Mouse (Mus musculus): ENCODE data around the gene Arhgap25. TPM values are rescaled to one million over a fixed set of nuclear protein-coding genes. Genes with fewer than 3 reads are reported as not detected.
A peak's percentile ranks its signal among the peaks of the same experiment; 100 is the strongest.
"Not testable (repeated sequence)": the region's sequence is repeated elsewhere in the genome, so short reads cannot be mapped to it uniquely, and the experiment has no call there.

Arhgap25 gene
- total RNA-seq (2021) = 1 to 10 TPM; 3.0 to 3.3 TPM
- long read RNA-seq, experiment 1, partial matches to known transcripts = 5 of 10 reads
- long read RNA-seq, experiment 1, other reads (novel, unspliced or antisense) = 2 of 10 reads
- long read RNA-seq, experiment 2, partial matches to known transcripts = 1 of 1 reads
- long read RNA-seq, experiment 2, other reads (novel, unspliced or antisense) = 0 of 1 reads

DNA sequence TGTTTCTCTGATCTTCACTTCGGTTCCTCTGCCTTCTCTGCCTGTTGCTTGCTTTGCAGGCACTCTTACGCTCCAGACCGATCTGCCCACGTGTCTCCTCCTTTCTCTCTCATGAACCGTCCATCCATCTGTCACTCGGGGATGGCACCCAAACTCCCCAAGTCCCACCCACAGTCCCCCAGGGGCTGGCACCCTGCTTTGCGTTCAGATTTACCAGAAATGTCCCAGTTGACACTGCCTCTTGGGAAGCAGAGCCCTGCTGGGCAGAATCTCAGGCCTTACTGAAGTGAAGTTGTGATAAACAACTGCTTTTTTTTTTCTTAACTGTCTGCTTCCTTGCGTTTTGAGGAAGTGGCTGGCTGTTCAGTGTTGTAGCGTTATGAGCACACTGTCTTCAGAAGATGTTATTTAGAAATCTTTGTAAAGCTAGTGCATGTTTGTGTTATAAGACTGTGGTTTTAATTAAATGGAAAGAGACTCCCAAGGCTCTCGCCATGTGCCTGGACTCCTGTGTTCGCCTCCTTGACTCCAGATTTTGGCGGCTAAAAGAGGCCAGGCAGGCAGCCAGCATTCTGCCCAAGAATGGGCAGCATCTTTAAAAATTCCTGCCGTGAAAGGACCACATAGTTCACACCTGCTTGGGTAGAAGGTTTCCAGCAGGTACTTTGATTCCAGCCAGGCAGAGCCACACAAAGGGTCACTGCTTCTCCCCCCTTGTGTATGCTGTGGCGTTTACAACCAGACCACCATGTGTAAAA is at the start of gene Arhgap25:
Gene Arhgap25 (minus strand): TSS at position 307 of the 758 bp plus-strand sequence.
- DNase-seq = no peak

DNA sequence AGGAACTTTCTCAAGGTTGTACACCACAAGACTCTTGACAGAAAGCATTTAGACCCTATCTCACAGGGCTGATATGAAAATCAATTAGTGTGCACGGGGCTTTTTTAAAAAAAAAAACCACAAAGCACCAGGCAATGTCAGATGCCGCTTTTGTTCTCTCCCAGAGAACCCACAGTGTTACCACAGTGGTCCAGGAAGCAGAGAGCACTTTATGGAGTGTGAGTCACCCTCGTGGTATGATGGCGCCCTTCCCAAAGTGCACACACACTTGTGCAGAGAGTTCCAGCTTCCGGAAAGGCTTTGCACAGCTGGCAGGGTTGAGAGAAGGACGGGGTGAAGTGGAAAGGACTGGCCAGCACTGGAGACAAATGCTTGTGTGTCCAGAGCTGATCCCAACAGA is 49.4 kb upstream of the Arhgap25 start:
- DNase-seq = peak; percentile 62

- DNase-seq = no peak
Measured at GRCm38 (mm10) chr6:87581581-87581980, 48.5 kb upstream of the Arhgap25 start.

DNA sequence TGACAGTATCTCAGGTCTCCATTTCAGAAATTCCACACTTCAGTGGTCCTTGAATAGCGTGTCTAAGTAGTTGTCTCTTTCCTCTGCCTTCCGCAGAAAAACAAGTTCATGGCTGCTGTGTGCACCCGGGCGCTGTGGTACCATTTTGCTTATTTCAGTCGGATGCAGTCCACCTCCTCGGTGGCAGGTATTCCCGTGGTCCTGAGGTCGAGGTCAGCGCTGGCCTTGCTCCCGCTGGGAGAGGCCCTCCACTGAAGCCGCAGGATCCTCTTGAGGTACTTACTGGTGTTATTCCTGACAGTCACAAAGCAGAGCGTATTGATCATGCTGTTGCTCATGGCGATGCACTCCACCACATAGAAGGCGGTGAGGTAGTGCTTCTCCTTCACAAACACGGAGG is 48.0 kb upstream of the Arhgap25 start:
- DNase-seq = no peak

DNA sequence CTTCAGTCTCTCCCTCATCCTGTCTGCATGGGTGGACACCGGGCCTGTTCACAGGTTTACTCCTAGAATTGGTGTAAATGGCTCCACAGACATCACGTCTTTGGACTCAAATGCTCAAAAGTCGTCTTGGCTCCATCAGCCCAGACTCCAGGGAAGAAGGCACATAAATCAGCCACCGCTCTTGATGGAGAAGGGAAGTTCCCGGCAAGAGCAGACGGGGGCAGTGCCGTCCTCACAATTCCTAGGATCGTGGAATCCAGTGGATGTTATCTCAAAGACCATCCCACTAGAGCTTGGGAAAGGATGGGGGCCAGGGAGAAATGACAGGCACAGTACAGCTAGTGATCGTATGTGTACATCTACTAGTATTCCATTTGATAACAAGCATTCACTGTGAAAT is 45.2 kb upstream of the Arhgap25 start:
- DNase-seq = no peak

GRCm38 (mm10) chr6:87576648-87577330 is 43.7 kb upstream of the Arhgap25 start:
- no peak for DNase-seq

DNA sequence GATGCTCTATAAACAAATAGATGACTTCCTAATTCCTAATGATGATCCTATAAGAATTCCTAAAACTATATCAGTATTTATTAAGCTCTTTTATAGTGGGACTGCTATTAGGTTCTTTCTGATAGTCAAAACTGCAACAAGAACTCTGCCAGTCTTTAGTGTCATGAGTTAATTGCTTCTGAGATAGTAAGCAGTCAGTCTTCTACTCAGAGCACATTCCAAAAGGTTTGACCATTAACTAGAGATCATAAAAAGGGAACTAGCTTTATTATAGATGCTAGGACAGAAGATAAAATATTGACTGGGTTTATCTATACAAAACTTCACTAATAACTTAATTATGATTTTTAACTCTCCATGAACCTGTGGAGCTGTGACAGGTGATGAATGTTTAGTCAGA is 38.8 kb upstream of the Arhgap25 start:
- not testable (repeated sequence) for DNase-seq

- DNase-seq = peak; percentile 24
Measured at GRCm38 (mm10) chr6:87567686-87568593, 34.9 kb upstream of the Arhgap25 start.

GRCm38 (mm10) chr6:87565166-87565565 is 32.1 kb upstream of the Arhgap25 start:
- no peak for DNase-seq

DNA sequence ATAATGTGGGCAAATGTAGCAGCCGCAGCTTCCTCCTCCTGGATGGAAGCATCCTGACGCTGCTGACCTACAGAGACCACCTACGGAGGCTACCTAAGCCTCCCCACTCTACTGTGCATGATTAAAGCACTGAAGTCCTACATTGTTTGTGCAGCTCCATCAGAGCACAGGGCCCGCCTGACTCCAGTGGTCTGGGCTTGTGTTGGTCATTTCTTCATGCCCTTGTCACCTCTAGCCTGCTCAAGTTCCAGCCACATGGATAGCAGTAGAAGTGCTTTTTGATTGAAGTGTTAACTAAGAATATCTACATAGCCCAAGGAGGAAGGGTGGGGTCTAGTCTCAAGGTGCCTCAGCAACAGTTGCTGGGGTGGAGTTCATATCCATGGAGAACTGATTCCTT is 31.3 kb upstream of the Arhgap25 start:
- DNase-seq = no peak

GRCm38 (mm10) chr6:87553724-87554123 is 20.7 kb upstream of the Arhgap25 start:
- no peak for DNase-seq

DNA sequence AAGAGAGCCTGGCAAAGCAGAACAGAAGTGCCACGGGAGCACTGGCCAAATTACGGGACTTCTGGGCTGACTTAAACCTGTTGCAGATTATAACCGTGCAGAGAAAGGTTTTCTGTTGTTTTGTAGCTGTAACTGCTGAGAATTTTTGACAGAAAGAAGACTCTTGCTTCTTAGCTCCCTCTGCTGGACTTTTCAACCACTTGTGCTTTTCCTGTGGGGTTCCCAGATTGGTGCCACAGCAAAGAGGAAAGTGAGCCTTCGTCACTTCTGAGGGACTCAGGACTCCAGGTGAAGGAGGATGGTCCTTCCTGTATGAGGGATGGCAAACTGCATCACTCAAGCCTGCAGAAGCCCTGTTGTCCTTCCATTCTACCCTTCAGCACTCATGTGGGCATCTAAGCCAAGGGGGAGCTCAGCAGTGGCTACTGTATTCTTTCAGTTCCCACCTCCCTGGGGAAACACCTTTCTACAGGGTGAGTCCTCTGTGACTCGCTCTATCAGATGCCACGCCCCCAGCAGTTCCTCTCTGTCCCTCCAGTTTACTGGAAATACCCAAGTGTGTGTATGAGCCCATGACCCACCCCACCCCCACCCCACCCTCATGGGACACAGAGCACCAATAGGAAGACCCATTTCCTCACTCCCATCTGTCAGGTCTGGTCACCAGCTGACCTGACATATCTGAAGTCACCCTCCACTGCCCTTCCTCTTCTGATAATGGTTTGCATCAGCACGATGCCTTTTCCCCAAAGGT is 19.2 kb upstream of the Arhgap25 start:
- no peak for DNase-seq

GRCm38 (mm10) chr6:87547836-87548235 is 14.8 kb upstream of the Arhgap25 start:
- no peak for DNase-seq

DNA sequence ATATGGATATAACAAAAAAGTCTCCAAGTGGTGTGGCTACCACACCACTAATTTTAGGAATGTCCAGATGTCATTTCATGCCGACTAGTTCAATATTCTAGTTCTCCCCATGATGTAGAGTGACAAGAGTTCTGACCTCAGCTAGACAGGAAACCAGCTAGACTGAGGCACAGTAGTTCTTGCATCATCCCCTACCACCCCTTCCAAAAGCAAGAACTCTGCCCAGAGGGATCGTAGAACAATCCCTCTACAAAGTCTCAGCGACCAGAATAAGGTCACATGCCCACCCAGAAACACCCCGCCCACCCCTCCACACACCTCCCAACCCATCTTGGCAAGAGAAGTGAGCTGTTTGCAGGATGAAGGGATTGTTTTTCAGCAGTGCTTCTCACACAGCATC is 14.4 kb upstream of the Arhgap25 start:
- no peak for DNase-seq

- DNase-seq = no peak
Measured at GRCm38 (mm10) chr6:87545331-87546217, 12.5 kb upstream of the Arhgap25 start.

DNA sequence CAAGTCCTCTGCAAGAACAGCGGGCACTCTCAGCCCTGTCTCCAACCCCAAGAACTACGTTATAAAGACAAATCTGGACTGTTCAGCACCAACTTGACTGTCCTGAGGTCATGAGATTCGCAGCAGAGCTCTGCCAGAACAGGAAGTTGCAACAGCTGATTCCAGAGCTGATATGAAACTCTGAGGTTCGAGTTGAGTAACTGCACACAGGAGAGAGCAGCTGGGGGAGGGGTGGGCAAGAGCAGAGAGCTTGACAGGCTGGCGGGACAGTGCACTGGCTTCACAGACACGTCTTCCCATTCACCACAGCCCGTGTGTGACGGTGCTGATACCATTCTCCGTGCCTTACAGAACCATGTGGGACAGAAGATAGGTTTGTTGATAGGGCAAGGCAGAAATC is 9.0 kb upstream of the Arhgap25 start:
- no peak for DNase-seq

DNA sequence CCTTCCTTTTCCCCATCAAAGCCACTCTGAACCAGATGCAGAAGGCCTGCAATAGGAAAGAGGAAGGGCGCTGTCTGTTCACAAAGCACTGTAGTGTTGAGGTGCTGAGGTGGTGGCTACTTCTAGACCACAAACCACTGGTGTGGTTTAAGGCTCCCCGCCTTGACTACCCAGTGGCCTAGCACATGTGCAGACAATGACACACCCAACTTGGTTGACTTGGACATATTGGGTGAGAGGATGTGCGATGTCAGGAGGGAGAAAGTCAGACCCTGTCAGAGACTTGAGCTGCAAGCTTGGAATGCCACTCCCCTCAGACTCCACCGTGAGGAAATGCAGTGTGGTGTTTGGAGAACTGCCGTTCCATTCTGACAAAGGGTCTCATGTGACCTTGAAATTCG is 8.1 kb upstream of the Arhgap25 start:
- no peak for DNase-seq

- no peak for DNase-seq
Measured at GRCm38 (mm10) chr6:87538376-87539270, 5.6 kb upstream of the Arhgap25 start.

GRCm38 (mm10) chr6:87537678-87538077 is 4.6 kb upstream of the Arhgap25 start:
- no peak for DNase-seq
